Mouse (Mus musculus) ES-Bruce4 (cell line): ENCODE data around the gene Ntrk1. TPM values are rescaled to one million over a fixed set of nuclear protein-coding genes. Genes with fewer than 3 reads are reported as not detected.

Source experiments
- H3K27ac ChIP-seq: 2 replicates; pipeline ENCODE4 v1.5.1; 2012; ENCODE audit warnings: low read length, inconsistent platforms; ENCODE audit not compliant: insufficient read depth
- H3K27me3 ChIP-seq: 2 replicates; pipeline ENCODE4 v1.6.1; 2012; ENCODE audit warnings: mild to moderate bottlenecking, low read length, inconsistent platforms; ENCODE audit not compliant: control insufficient read depth, poor library complexity, insufficient read depth, severe bottlenecking
- H3K36me3 ChIP-seq: 2 replicates; pipeline ENCODE4 v1.6.1; 2012; ENCODE audit warnings: inconsistent platforms, mild to moderate bottlenecking, low read length, moderate library complexity; ENCODE audit not compliant: control insufficient read depth, poor library complexity, insufficient read depth, severe bottlenecking
- H3K4me1 ChIP-seq: one replicate; pipeline ENCODE4 v1.8.1; 2011; ENCODE audit warnings: low read length; ENCODE audit not compliant: control insufficient read depth, insufficient read depth
- H3K4me3 ChIP-seq: 2 replicates; pipeline ENCODE4 v1.5.1; 2011; ENCODE audit warnings: low read depth, mild to moderate bottlenecking, low read length
- H3K9ac ChIP-seq: 2 replicates; pipeline ENCODE4 v1.6.1; 2012; ENCODE audit warnings: low read depth, mild to moderate bottlenecking, inconsistent platforms; ENCODE audit not compliant: poor library complexity, severe bottlenecking
- H3K9me3 ChIP-seq: replicated peaks from 2 replicates; pipeline ENCODE4 v1.6.1; 2012; ENCODE audit warnings: mild to moderate bottlenecking, low read length, inconsistent platforms; ENCODE audit not compliant: control insufficient read depth, poor library complexity, insufficient read depth, severe bottlenecking
- CTCF ChIP-seq: IDR thresholded peaks from one replicate; pipeline ENCODE4 v1.8.1; 2011; ENCODE audit warnings: low read depth, low read length
- EP300 ChIP-seq: IDR thresholded peaks from 2 replicates; pipeline ENCODE4 v1.6.1; 2011; ENCODE audit warnings: low read depth, low read length; ENCODE audit not compliant: insufficient read depth
- POLR2A ChIP-seq: IDR thresholded peaks from one replicate; pipeline ENCODE4 v1.8.1; 2011; ENCODE audit warnings: low read length; ENCODE audit not compliant: insufficient read depth
- polyA plus RNA-seq: library from polyadenylated mRNA; stranded (reverse); fragments of >200 nt; gene quantifications from 2 replicates; pipeline ENCODE4 v1.2.4, GENCODE M21; 2011; ENCODE audit warnings: low read depth; ENCODE audit not compliant: missing spikeins, insufficient read depth, insufficient read length

Ntrk1 gene
- polyA plus RNA-seq, 1 experiment = 0.46 TPM

- H3K27ac ChIP-seq = no peak overlapping the region
- no peaks in the 10 kb centered on the region for H3K9me3 ChIP-seq
These were observed 26.5 kb downstream of the Ntrk1 start for GRCm38 (mm10) chr3:87768431-87768830.

GRCm38 (mm10) chr3:87767764-87768163 is 27.2 kb downstream of the Ntrk1 start:
- no peak for TF ChIP-seq CTCF
- TF ChIP-seq EP300 = no peak
- TF ChIP-seq POLR2A = no peak
- Histone ChIP-seq H3K9me3 (no peaks in the 10 kb centered on the region), H3K27me3 (peaks cover 1% of the 10 kb centered on the region), H3K4me1 (no peaks in the 10 kb centered on the region), H3K36me3 (no peaks in the 10 kb centered on the region), H3K9ac (no peak overlapping the region), H3K4me3 (no peak overlapping the region), H3K27ac (no peak overlapping the region)

More at GRCm38 (mm10) chr3:87768431-87768830, 26.5 kb downstream of the Ntrk1 start:
- H3K9ac ChIP-seq = peak overlapping the region; percentile 52
- no peaks in the 10 kb centered on the region for H3K4me1 ChIP-seq
- peaks cover 1% of the 10 kb centered on the region for H3K27me3 ChIP-seq
- H3K36me3 ChIP-seq = no peaks in the 10 kb centered on the region
- peak overlapping the region; percentile 47 for H3K4me3 ChIP-seq
- TF ChIP-seq POLR2A (no peak), CTCF (no peak), EP300 (no peak)

GRCm38 (mm10) chr3:87766284-87766667 is 28.7 kb downstream of the Ntrk1 start:
- peaks cover 1% of the 10 kb centered on the region for H3K27me3 ChIP-seq

GRCm38 (mm10) chr3:87765631-87766283 is 29.2 kb downstream of the Ntrk1 start:
- Histone ChIP-seq H3K27me3 (peaks cover 1% of the 10 kb centered on the region), H3K9ac (no peak overlapping the region), H3K4me3 (no peak overlapping the region)

More at GRCm38 (mm10) chr3:87766284-87766667, 28.7 kb downstream of the Ntrk1 start:
- no peak overlapping the region for H3K9ac ChIP-seq
- no peaks in the 10 kb centered on the region for H3K36me3 ChIP-seq
- H3K4me3 ChIP-seq = no peak overlapping the region
- no peak for TF ChIP-seq EP300
- TF ChIP-seq POLR2A = no peak
- no peak for TF ChIP-seq CTCF
- no peaks in the 10 kb centered on the region for H3K4me1 ChIP-seq
- no peak overlapping the region for H3K27ac ChIP-seq
- H3K9me3 ChIP-seq = no peaks in the 10 kb centered on the region

GRCm38 (mm10) chr3:87765091-87765490 is 29.9 kb downstream of the Ntrk1 start:
- Histone ChIP-seq H3K27me3 (peaks cover 1% of the 10 kb centered on the region), H3K9ac (no peak overlapping the region)
- TF ChIP-seq POLR2A = no peak
- no peak for TF ChIP-seq EP300
- no peak for TF ChIP-seq CTCF

More at GRCm38 (mm10) chr3:87765631-87766283, 29.2 kb downstream of the Ntrk1 start:
- no peaks in the 10 kb centered on the region for H3K36me3 ChIP-seq
- no peaks in the 10 kb centered on the region for H3K9me3 ChIP-seq
- H3K4me1 ChIP-seq = no peaks in the 10 kb centered on the region
- TF ChIP-seq CTCF (no peak), EP300 (no peak), POLR2A (no peak)
- H3K27ac ChIP-seq = no peak overlapping the region

GRCm38 (mm10) chr3:87764506-87764905 is 30.5 kb downstream of the Ntrk1 start:
- no peak for TF ChIP-seq CTCF
- TF ChIP-seq POLR2A = no peak
- TF ChIP-seq EP300 = no peak
- Histone ChIP-seq H3K27me3 (peaks cover 1% of the 10 kb centered on the region), H3K4me3 (no peak overlapping the region), H3K27ac (no peak overlapping the region), H3K36me3 (no peaks in the 10 kb centered on the region), H3K9me3 (no peaks in the 10 kb centered on the region), H3K4me1 (no peaks in the 10 kb centered on the region), H3K9ac (no peak overlapping the region)

More at GRCm38 (mm10) chr3:87765091-87765490, 29.9 kb downstream of the Ntrk1 start:
- H3K4me1 ChIP-seq = no peaks in the 10 kb centered on the region
- H3K4me3 ChIP-seq = no peak overlapping the region
- H3K36me3 ChIP-seq = no peaks in the 10 kb centered on the region
- H3K27ac ChIP-seq = no peak overlapping the region
- H3K9me3 ChIP-seq = no peaks in the 10 kb centered on the region
